Mouse (Mus musculus) stomach, embryonic 14.5 days (tissue): ENCODE measurements around the gene Btbd3. TPM values are rescaled to one million over a fixed set of nuclear protein-coding genes. Genes with fewer than 3 reads are reported as not detected.

Experiments
- ATAC-seq: fragments of 200-750 bp; cut with Nextera tagmentation; 2 replicates; pipeline ENCODE4 v1.8.0; 2017; ENCODE audit warnings: low read depth, moderate TSS enrichment; ENCODE audit not compliant: insufficient number of reproducible peaks, insufficient read depth, low FRiP score
- H3K27ac ChIP-seq: fragments of 300-500 bp; sonication (generic); 2 replicates; pipeline ENCODE4 v1.5.1; 2014; ENCODE audit warnings: mild to moderate bottlenecking, low read length, moderate library complexity, mixed read lengths
- H3K27me3 ChIP-seq: fragments of 300-500 bp; sonication (generic); 2 replicates; pipeline ENCODE4 v1.6.1; 2014; ENCODE audit warnings: low read length, control low read depth, mixed read lengths; ENCODE audit not compliant: control insufficient read depth, insufficient read depth
- H3K36me3 ChIP-seq: fragments of 300-500 bp; sonication (generic); 2 replicates; pipeline ENCODE4 v1.6.1; 2014; ENCODE audit warnings: mild to moderate bottlenecking, control low read depth, low read length, moderate library complexity, mixed read lengths; ENCODE audit not compliant: control insufficient read depth, insufficient read depth
- H3K4me1 ChIP-seq: fragments of 300-500 bp; sonication (generic); 2 replicates; pipeline ENCODE4 v1.6.1; 2014; ENCODE audit warnings: low read length, control low read depth, mixed read lengths; ENCODE audit not compliant: control insufficient read depth, insufficient read depth
- H3K4me2 ChIP-seq: fragments of 300-500 bp; sonication (generic); replicated peaks from 2 replicates; pipeline ENCODE4 v1.6.1; 2014; ENCODE audit warnings: low read depth, low read length, control low read depth
- H3K4me3 ChIP-seq: fragments of 300-500 bp; sonication (generic); 2 replicates; pipeline ENCODE4 v1.5.1; 2014; ENCODE audit warnings: low read depth, low read length, control low read depth
- H3K9ac ChIP-seq: fragments of 300-500 bp; sonication (generic); replicated peaks from 2 replicates; pipeline ENCODE4 v1.6.1; 2014; ENCODE audit warnings: low read depth, mild to moderate bottlenecking, control low read depth, low read length, moderate library complexity, mixed read lengths
- H3K9me3 ChIP-seq: fragments of 300-500 bp; sonication (generic); 2 replicates; pipeline ENCODE4 v1.6.1; 2016; ENCODE audit warnings: low read depth, low read length, control low read depth; ENCODE audit not compliant: control insufficient read depth
- whole genome bisulfite sequencing: fragments of 180-500 bp; shearing (Covaris S2); extraction: QIAGEN DNeasy Blood & Tissue Kit; methylation state at CpG from one replicate; pipeline ENCODE4 v1.1.7; 2014; 5-methylcytosine and 5-hydroxymethylcytosine counted together
- polyA plus RNA-seq: library from polyadenylated mRNA; unstranded; fragments of >200 nt; fragmentation: Nextera tagmentation; extraction: Ambion mirVana; gene quantifications from 2 replicates; pipeline ENCODE4 v1.2.1, GENCODE M21; 2014

Btbd3 gene
- polyA plus RNA-seq, 1 experiment from 2014 or later, result 35.7 TPM

DNA sequence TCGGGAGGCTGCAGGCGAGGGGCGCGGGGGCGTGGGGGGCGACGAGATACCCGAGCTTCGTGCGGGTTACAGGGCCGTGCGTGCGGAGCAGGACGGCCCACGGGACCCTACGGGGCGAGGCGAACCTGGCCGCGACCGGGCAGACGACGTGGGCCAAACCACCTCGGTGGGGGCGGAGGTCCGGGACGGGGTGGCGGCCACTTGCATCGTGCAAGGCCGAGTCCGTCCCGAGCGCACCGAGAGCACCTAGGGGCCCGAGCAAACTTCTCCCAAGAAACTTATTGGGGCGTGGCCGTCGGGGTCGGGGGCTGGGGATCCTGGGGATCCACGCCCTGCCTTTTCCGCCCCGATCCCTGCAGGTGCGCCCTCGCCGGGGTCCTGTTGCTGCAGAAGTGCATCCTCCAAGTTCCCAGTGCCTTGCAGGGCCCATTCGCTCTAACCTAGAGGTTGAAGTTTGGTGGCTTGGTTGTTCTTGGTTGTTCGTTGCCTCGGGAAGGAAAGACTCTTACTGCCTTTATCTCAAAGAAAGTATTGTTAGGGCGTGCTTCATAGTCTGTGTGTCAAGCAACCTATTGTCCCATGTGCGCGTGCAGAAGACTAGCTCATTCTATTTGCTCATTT lies 596 bp downstream of the Btbd3 start:
- Histone ChIP-seq H3K27ac (peak overlapping the region; percentile 96), H3K27me3 (no peaks in the 10 kb centered on the region), H3K4me3 (peak overlapping the region; percentile 92), H3K36me3 (no peaks in the 10 kb centered on the region), H3K4me2 (peak overlapping the region; percentile 68), H3K9me3 (no peaks in the 10 kb centered on the region), H3K9ac (peak overlapping the region; percentile 91), H3K4me1 (peaks cover 10% of the 10 kb centered on the region; the same call in 1 of the 2 replicates)
- peak; percentile 59 for ATAC-seq
- under 1% methylated on average over 49 of the region's 51 CpGs for WGBS

DNA sequence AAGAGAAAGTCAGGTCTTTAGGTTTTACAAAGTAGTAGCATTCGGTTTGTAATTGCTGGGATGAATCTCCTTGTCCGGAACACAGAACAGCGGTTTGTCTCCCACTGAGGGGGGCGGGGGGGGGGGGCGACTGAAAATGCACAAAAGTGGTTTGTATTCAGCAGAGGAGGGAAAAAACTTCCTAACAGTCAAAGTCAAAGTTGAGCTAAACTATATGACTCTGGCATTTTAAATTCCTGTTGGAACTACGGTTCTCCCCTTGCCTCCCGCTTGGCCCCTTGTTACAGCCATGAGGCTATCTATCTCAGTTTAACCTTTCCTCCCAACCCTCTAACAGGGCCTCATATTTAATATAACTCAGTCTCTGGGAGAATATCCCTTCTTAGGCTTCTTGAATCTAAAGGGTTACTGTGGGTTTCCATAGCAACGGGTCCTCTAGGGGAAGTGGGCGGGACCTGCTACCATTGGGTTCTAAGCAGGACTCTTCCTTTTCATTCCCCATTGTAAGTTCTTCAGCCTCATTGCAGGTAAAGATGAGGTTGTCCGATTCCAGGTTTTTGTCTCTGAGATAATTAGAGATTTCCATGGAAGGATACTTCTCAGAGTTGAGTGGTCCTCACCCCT lies 1.4 kb downstream of the Btbd3 start:
- no peaks in the 10 kb centered on the region for H3K27me3 ChIP-seq
- ATAC-seq, result peak; percentile 25; the same call in 1 of the 2 replicates
- 2% methylated on average over 10 of the region's 10 CpGs for WGBS

DNA sequence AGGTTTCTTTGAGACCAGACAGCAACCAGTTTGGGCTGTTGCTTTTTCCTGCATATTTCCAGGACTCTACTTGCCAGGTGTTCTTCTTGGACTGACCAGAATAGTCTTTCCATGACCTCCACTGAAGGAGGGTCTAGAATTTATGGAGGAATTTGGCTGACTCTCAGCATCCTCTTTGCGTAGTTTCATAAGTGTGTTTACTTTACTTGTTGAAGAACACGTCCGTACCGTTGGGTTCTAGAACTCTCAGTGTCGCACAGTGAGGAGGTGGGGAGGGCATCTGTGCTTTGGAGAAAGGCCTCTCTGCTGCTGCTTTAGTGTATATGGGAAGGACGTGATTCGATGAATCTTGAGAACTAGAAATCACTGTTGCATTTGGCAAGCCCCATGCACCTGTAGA lies 4.8 kb downstream of the Btbd3 start:
- no peak overlapping the region for H3K27ac ChIP-seq
- 58% methylated on average over 7 of the region's 7 CpGs for WGBS

More for the DNA sequence above, 1.4 kb downstream of the Btbd3 start:
- H3K4me1 ChIP-seq, result peaks cover 10% of the 10 kb centered on the region; the same call in 1 of the 2 replicates
- H3K4me2 ChIP-seq, result peak overlapping the region; percentile 68
- H3K4me3 ChIP-seq, result peak overlapping the region; percentile 92
- no peaks in the 10 kb centered on the region for H3K9me3 ChIP-seq
- H3K9ac ChIP-seq, result peak overlapping the region; percentile 91
- H3K27ac ChIP-seq, result peak overlapping the region; percentile 96; the same call in 1 of the 2 replicates
- H3K36me3 ChIP-seq, result no peaks in the 10 kb centered on the region

GRCm38 (mm10) chr2:138262885-138263284 lies 6.5 kb downstream of the Btbd3 start:
- no peak overlapping the region for H3K4me2 ChIP-seq
- H3K27ac ChIP-seq, result no peak overlapping the region
- H3K36me3 ChIP-seq, result no peaks in the 10 kb centered on the region
- peaks cover 41% of the 10 kb centered on the region for H3K4me1 ChIP-seq
- no peak overlapping the region for H3K4me3 ChIP-seq
- 70% methylated on average over 11 of the region's 11 CpGs for WGBS
- H3K9ac ChIP-seq, result no peak overlapping the region
- H3K27me3 ChIP-seq, result no peaks in the 10 kb centered on the region
- no peaks in the 10 kb centered on the region for H3K9me3 ChIP-seq
- ATAC-seq, result no peak

More for the DNA sequence above, 4.8 kb downstream of the Btbd3 start:
- H3K9me3 ChIP-seq, result no peaks in the 10 kb centered on the region
- H3K36me3 ChIP-seq, result no peaks in the 10 kb centered on the region
- H3K4me1 ChIP-seq, result peaks cover 25% of the 10 kb centered on the region
- H3K4me2 ChIP-seq, result no peak overlapping the region; the same call in 1 of the 2 replicates
- no peak overlapping the region for H3K4me3 ChIP-seq
- no peak for ATAC-seq
- H3K27me3 ChIP-seq, result no peaks in the 10 kb centered on the region
- no peak overlapping the region for H3K9ac ChIP-seq

DNA sequence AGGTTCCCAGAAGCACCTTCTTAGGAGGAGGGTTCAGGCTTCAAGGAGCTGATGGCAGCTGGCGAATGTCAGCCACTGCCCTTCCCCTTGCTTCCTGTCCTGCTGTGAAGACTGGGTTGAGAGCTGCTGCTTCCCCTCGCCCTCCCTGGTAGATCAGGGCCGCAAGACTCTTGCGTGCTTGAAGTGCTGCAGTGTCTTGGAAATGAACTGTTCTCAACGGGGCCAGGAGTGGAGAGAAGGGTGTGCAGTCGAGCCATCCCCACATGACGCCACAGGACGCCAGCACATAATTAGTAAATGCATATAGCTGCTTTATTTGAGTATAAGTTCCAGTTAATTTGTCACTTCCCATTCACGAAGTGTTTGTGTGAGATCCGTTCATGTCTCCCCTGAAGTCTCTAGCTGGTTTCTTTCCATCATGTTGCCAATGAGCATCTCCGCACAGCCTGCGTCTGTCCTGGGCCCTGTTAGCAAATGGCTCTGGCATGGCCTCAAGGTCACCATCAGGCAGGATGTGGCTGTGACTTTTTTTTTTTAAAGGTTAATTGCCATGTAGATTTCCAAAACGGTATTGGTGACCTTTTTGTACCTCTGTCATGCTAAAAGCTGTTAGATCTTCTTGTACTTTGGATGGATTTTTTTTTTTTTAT lies 9.1 kb downstream of the Btbd3 start:
- H3K4me2 ChIP-seq, result 0 out of 2 replicates have a peak overlapping the region, but pooled peaks have one; percentile 14
- no peaks in the 10 kb centered on the region for H3K9me3 ChIP-seq
- peaks cover 42% of the 10 kb centered on the region for H3K4me1 ChIP-seq
- peak; percentile 66; the same call in 1 of the 2 replicates for ATAC-seq
- no peaks in the 10 kb centered on the region for H3K36me3 ChIP-seq
- peak overlapping the region; percentile 55; the same call in 1 of the 2 replicates for H3K27ac ChIP-seq
- no peak overlapping the region for H3K9ac ChIP-seq
- H3K4me3 ChIP-seq, result no peak overlapping the region
- WGBS, result 15% methylated on average over 13 of the region's 13 CpGs
- no peaks in the 10 kb centered on the region for H3K27me3 ChIP-seq

- H3K36me3 ChIP-seq, result no peaks in the 10 kb centered on the region
- H3K27ac ChIP-seq, result peak overlapping the region; percentile 12; the same call in 1 of the 2 replicates
- no peak overlapping the region for H3K4me3 ChIP-seq
- no peak overlapping the region for H3K9ac ChIP-seq
- WGBS, result 77% methylated on average over 5 of the region's 5 CpGs
- no peaks in the 10 kb centered on the region for H3K27me3 ChIP-seq
- no peak overlapping the region for H3K4me2 ChIP-seq
- ATAC-seq, result no peak
- H3K9me3 ChIP-seq, result no peaks in the 10 kb centered on the region
- peaks cover 38% of the 10 kb centered on the region for H3K4me1 ChIP-seq
Measured at GRCm38 (mm10) chr2:138266679-138267078, 10.3 kb downstream of the Btbd3 start.

DNA sequence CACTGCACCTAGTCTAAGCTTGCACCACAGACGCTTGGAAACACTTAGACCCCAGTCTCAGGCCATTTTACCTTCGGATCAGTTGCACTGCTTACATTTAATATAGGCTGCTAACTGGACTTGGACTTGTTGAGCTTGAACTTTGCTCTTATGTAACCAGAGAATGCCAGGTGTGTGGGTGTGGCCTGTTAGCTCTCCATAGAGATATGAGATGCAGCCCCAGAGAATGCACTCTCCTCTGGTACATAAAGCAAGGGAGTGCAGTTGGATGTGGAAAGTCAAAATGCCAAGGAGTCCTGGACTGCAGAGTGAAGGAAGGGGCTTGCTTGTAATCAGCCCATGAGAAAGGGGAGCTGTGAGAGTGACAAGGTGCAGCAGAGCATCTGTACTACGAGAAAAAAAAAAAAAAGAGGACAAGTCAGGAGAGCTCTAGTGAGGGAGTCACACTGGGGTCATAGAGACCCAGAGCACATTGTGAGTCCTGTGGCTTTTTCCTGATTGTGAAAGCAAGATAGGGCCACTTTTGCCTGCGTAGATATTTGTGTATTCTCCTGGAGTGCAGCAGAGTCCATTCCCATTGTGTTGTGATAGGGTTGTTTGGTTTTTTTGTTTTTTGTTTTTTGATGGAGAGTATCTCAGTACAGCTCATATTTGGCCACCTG lies 11.6 kb downstream of the Btbd3 start:
- no peaks in the 10 kb centered on the region for H3K36me3 ChIP-seq
- no peak overlapping the region for H3K4me3 ChIP-seq
- H3K27ac ChIP-seq, result peak overlapping the region; percentile 3; the same call in 1 of the 2 replicates
- no peaks in the 10 kb centered on the region for H3K9me3 ChIP-seq
- peak; percentile 72 for ATAC-seq
- no peak overlapping the region for H3K4me2 ChIP-seq
- H3K9ac ChIP-seq, result no peak overlapping the region
- peaks cover 45% of the 10 kb centered on the region for H3K4me1 ChIP-seq
- WGBS, result 26% methylated on average over 4 of the region's 4 CpGs
- H3K27me3 ChIP-seq, result no peaks in the 10 kb centered on the region

DNA sequence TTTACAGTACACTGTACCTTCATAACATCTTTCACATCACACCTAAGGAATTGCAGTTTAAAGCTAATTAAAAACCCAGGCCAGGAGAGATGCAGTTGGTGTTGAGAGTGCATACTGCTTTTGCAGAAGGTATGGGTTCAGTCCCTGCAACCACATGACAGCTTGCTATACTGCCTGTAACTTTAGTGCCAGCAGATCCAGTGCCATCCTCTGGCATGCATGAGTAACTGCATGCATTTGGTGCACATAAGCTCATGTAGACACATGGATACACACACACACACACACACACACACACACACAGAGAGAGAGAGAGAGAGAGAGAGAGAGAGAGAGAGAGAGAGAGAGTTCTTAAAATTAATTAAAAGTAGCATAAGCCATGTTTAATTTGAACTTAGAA lies 13.0 kb downstream of the Btbd3 start:
- ATAC-seq, result no peak
- H3K9ac ChIP-seq, result no peak overlapping the region
- H3K36me3 ChIP-seq, result no peaks in the 10 kb centered on the region
- H3K27ac ChIP-seq, result no peak overlapping the region
- H3K4me1 ChIP-seq, result peaks cover 51% of the 10 kb centered on the region
- H3K9me3 ChIP-seq, result no peaks in the 10 kb centered on the region
- H3K27me3 ChIP-seq, result no peaks in the 10 kb centered on the region
- H3K4me3 ChIP-seq, result no peak overlapping the region
- no peak overlapping the region for H3K4me2 ChIP-seq
